8 mouse cellular contexts compared by ENCODE assay signal in genomic region chr6:83348873-83349272, GRCm38 (mm10). TPM values are rescaled to one million over a fixed set of nuclear protein-coding genes. Genes with fewer than 3 reads are reported as not detected.
DNase-seq lines count a peak whose midpoint lies in the region; ATAC-seq and TF ChIP-seq lines count a peak whose summit lies in the region.

Bola3 (plus strand) TSS chr6:83349147.

- no peaks in the 10 kb centered on the region for H3K27me3 ChIP-seq in forebrain, embryonic 11.5 days (ENCODE audit: control insufficient read depth, insufficient read depth, low read length)
- no peaks in the 10 kb centered on the region for H3K27me3 ChIP-seq in liver, embryonic 11.5 days (replicated peaks; ENCODE audit: control insufficient read depth, insufficient read depth, low read length)
- no peaks in the 10 kb centered on the region for H3K27me3 ChIP-seq in stomach, embryonic 16.5 days (ENCODE audit: control insufficient read depth, insufficient read depth, low read length)

- H3K27ac ChIP-seq in ES-E14 (ENCODE audit: insufficient read depth, low read depth, low read length, poor library complexity, severe bottlenecking), result no peak within 1 kb of the TSS
- no peak within 1 kb of the TSS for H3K27ac ChIP-seq in forebrain, embryonic 11.5 days (ENCODE audit: low read depth, low read length)
- peak within 1 kb of the TSS; percentile 83 for H3K27ac ChIP-seq in liver, embryonic 11.5 days (ENCODE audit: low read depth, low read length)
- peak within 1 kb of the TSS; percentile 56; the same call in 1 of the 2 replicates for H3K27ac ChIP-seq in stomach, embryonic 16.5 days (ENCODE audit: low read length)

- peaks cover 0 to 4% of the 10 kb centered on the region in 2 experiments; a peak in 1 of 4 replicates for H3K4me1 ChIP-seq in ES-E14 (ENCODE audit: control insufficient read depth in 2 of 2, insufficient read depth in 2 of 2, low read length in 2 of 2, poor library complexity in 1 of 2)
- peaks cover 8% of the 10 kb centered on the region for H3K4me1 ChIP-seq in forebrain, embryonic 11.5 days (replicated peaks; ENCODE audit: control insufficient read depth, insufficient read depth, low read length)
- peaks cover 24% of the 10 kb centered on the region for H3K4me1 ChIP-seq in liver, embryonic 11.5 days (replicated peaks; ENCODE audit: control insufficient read depth, insufficient read depth, low read length)
- H3K4me1 ChIP-seq in stomach, embryonic 16.5 days (ENCODE audit: control insufficient read depth, insufficient read depth, low read length), result peaks cover 20% of the 10 kb centered on the region

- DNase-seq in frontal cortex, adult 2 months (ENCODE audit: extremely low spot score in 1 of 2, low spot score in 1 of 2), result no peak
- no peak for DNase-seq in frontal cortex, postnatal 25 days (ENCODE audit: low spot score in 2 of 2)
- DNase-seq in ES-E14 (ENCODE audit: low read depth, low spot score), result no peak
- no peak for DNase-seq in forebrain, embryonic 11.5 days (ENCODE audit: low spot score)
- DNase-seq in liver, embryonic 11.5 days (ENCODE audit: low spot score), result no peak
- DNase-seq in ovary, adult 18-20 months (ENCODE audit: low spot score), result no peak

- H3K36me3 ChIP-seq in ES-E14 (ENCODE audit: control insufficient read depth, insufficient read depth, low read length, poor library complexity, severe bottlenecking), result peaks cover 6% of the 10 kb centered on the region
- no peaks in the 10 kb centered on the region for H3K36me3 ChIP-seq in forebrain, embryonic 11.5 days (ENCODE audit: control insufficient read depth, insufficient read depth, low read length)
- H3K36me3 ChIP-seq in liver, embryonic 11.5 days (ENCODE audit: control insufficient read depth, insufficient read depth, low read length), result peaks cover 5% of the 10 kb centered on the region
- H3K36me3 ChIP-seq in stomach, embryonic 16.5 days (ENCODE audit: control insufficient read depth, insufficient read depth, low read length), result no peaks in the 10 kb centered on the region

- in situ Hi-C loops in ES-E14 (cut with MboI; ENCODE audit: low sequenced_read_pairs in 2 of 2, unreplicated experiment in 2 of 2), result no loop called here

- H3K9me3 ChIP-seq in ES-E14 (ENCODE audit: control insufficient read depth, insufficient read depth, low read depth, low read length), result no peaks in the 10 kb centered on the region
- H3K9me3 ChIP-seq in forebrain, embryonic 11.5 days (ENCODE audit: control insufficient read depth, low read length), result no peaks in the 10 kb centered on the region
- no peaks in the 10 kb centered on the region for H3K9me3 ChIP-seq in liver, embryonic 11.5 days (ENCODE audit: control insufficient read depth, low read length)
- no peaks in the 10 kb centered on the region for H3K9me3 ChIP-seq in stomach, embryonic 16.5 days (replicated peaks; ENCODE audit: control insufficient read depth, low read length)

- peak within 1 kb of the TSS; percentile 88 for H3K4me2 ChIP-seq in forebrain, embryonic 11.5 days (ENCODE audit: low read depth, low read length, severe bottlenecking)
- H3K4me2 ChIP-seq in liver, embryonic 11.5 days, result peak within 1 kb of the TSS; percentile 73
- H3K4me2 ChIP-seq in stomach, embryonic 16.5 days (ENCODE audit: low read depth, low read length), result peak within 1 kb of the TSS; percentile 71

- H3K9ac ChIP-seq in ES-E14 (ENCODE audit: insufficient read depth, low read depth, low read length, poor library complexity, severe bottlenecking), result peak within 1 kb of the TSS; percentile 87
- H3K9ac ChIP-seq in forebrain, embryonic 11.5 days (ENCODE audit: low read length), result peak within 1 kb of the TSS; percentile 95
- H3K9ac ChIP-seq in liver, embryonic 11.5 days (ENCODE audit: low read depth, low read length), result peak within 1 kb of the TSS; percentile 91
- peak within 1 kb of the TSS; percentile 95 for H3K9ac ChIP-seq in stomach, embryonic 16.5 days (ENCODE audit: low read length)

- peak within 1 kb of the TSS; percentile 84 to 89 for H3K4me3 ChIP-seq in ES-E14 (ENCODE audit: insufficient read depth in 1 of 2, low read depth in 1 of 2, low read length in 2 of 2, poor library complexity in 1 of 2, severe bottlenecking in 1 of 2)
- H3K4me3 ChIP-seq in forebrain, embryonic 11.5 days (ENCODE audit: low read depth, low read length), result peak within 1 kb of the TSS; percentile 82
- H3K4me3 ChIP-seq in liver, embryonic 11.5 days (ENCODE audit: low read depth, low read length), result peak within 1 kb of the TSS; percentile 74
- peak within 1 kb of the TSS; percentile 87 for H3K4me3 ChIP-seq in stomach, embryonic 16.5 days (replicated peaks; ENCODE audit: low read length)

- WGBS in forebrain, embryonic 11.5 days, result 31% methylated on average over 6 of the region's 6 CpGs
- 39% methylated on average over 6 of the region's 6 CpGs for WGBS in liver, embryonic 11.5 days
- 32% methylated on average over 6 of the region's 6 CpGs for WGBS in stomach, embryonic 16.5 days

- ATAC-seq in forebrain, embryonic 11.5 days (replicated peaks; ENCODE audit: low FRiP score), result peak; percentile 65; the same call in 1 of the 2 replicates
- ATAC-seq in hematopoietic stem cell, adult 5-6 weeks (replicated peaks in 1 of 2; ENCODE audit: insufficient read depth in 1 of 2, low FRiP score in 2 of 2, low TSS enrichment in 1 of 2, low read depth in 1 of 2, poor library complexity in 2 of 2, severe bottlenecking in 2 of 2), result peak; percentile 3 to 11; a peak in 1 of 4 replicates
- ATAC-seq in liver, embryonic 11.5 days (replicated peaks; ENCODE audit: low FRiP score), result peak; percentile 3; the same call in 1 of the 2 replicates
- peak; percentile 12; the same call in 1 of the 2 replicates for ATAC-seq in stomach, embryonic 16.5 days (ENCODE audit: insufficient read depth, low FRiP score)

TF ChIP-seq in ES-E14, 5 proteins besides CTCF, POLR2A, EP300 and RAD21:
- TF ChIP-seq ZNF384 (IDR thresholded peaks at IDR 0.05; ENCODE audit: low read depth, low read length), result no peak
- TF ChIP-seq MAFK (IDR thresholded peaks at IDR 0.05; ENCODE audit: insufficient read depth, low read depth, low read length), result no peak
- TF ChIP-seq CHD2 (IDR thresholded peaks at IDR 0.05; ENCODE audit: low read depth, low read length), result no peak
- no peak for TF ChIP-seq ZC3H11A (IDR thresholded peaks at IDR 0.05; ENCODE audit: borderline replicate concordance, low read depth, low read length)
- TF ChIP-seq HCFC1 (IDR thresholded peaks at IDR 0.05; ENCODE audit: borderline replicate concordance, insufficient read depth, low read length), result no peak

RNA-seq across cellular contexts. Expression of gene Bola3, which starts in this region (rescaled TPM):
- 41.8 and 73.9 TPM in 2 replicates for polyA plus RNA-seq in frontal cortex, adult 2 months (2012; rRNA removed)
- total RNA-seq in ES-E14 (2012; rRNA removed), result 13.1 and 24.5 TPM in 2 replicates
- 128 and 140 TPM in 2 replicates for polyA plus RNA-seq in forebrain, embryonic 11.5 days (2014; fragmentation: Nextera tagmentation; extraction: Ambion mirVana)
- total RNA-seq in hematopoietic stem cell, adult 5-6 weeks (2017), result 53.2 and 53.4 TPM in 2 replicates
- 307 and 333 TPM in 2 replicates for polyA plus RNA-seq in liver, embryonic 11.5 days (2014; fragmentation: Nextera tagmentation; extraction: Ambion mirVana)
- 121 and 145 TPM in 2 replicates for polyA plus RNA-seq in stomach, embryonic 16.5 days (2015; fragmentation: Nextera tagmentation; extraction: Ambion mirVana)

Comparison
In these comparisons a context has a peak if more than half of its experiments do, and no peak if none do; other contexts are left out.
1. H3K27ac ChIP-seq: peak in liver, embryonic 11.5 days (single experiment) and stomach, embryonic 16.5 days (single experiment); none in ES-E14 (single experiment) and forebrain, embryonic 11.5 days (single experiment).
2. ATAC-seq: peak in every context shown above with its lines; median percentile 65 in forebrain, embryonic 11.5 days; 12 in stomach, embryonic 16.5 days; 7 in hematopoietic stem cell, adult 5-6 weeks; 3 in liver, embryonic 11.5 days.
3. Peak in every context shown above with its lines, with median percentiles within 50 percentile points of each other: H3K4me3 ChIP-seq, H3K9ac ChIP-seq and H3K4me2 ChIP-seq.